Mouse (Mus musculus) MEL (cell line): ENCODE results near the gene Flg. TPM values are rescaled to one million over a fixed set of nuclear protein-coding genes. Genes with fewer than 3 reads are reported as not detected.

Source experiments
- DNase-seq: peaks from one replicate; pipeline ENCODE4 v3.0.0; 2011; ENCODE audit warnings: low read depth, low spot score
- H3K27ac ChIP-seq: 2 replicates; pipeline ENCODE4 v1.5.1; 2012; ENCODE audit warnings: low read depth, mild to moderate bottlenecking, control low read depth, low read length, moderate library complexity; ENCODE audit not compliant: control insufficient read depth
- H3K27me3 ChIP-seq, 2 experiments: fragments of 150-350 bp in 1 of 2; sonication (generic) in 1 of 2; 2 replicates each; pipeline ENCODE4 v1.6.1; 2012; ENCODE audit warnings: low read length in 2 of 2, mild to moderate bottlenecking in 2 of 2, improper control_type of control experiment in 1 of 2, moderate library complexity in 1 of 2; ENCODE audit not compliant: insufficient read depth in 2 of 2, control insufficient read depth in 1 of 2
- H3K36me3 ChIP-seq, 2 experiments: 2 replicates each; pipeline ENCODE4 v1.6.1; 2012 to 2014; ENCODE audit warnings: low read length in 2 of 2, improper control_type of control experiment in 1 of 2, inconsistent platforms in 1 of 2, mild to moderate bottlenecking in 1 of 2; ENCODE audit not compliant: insufficient read depth in 2 of 2, control insufficient read depth in 1 of 2
- H3K4me1 ChIP-seq, 2 experiments: fragments of 150-350 bp in 1 of 2; sonication (generic) in 1 of 2; 2 replicates each; pipeline ENCODE4 v1.6.1; 2012; ENCODE audit warnings: low read length in 2 of 2, improper control_type of control experiment in 1 of 2, mild to moderate bottlenecking in 1 of 2; ENCODE audit not compliant: insufficient read depth in 2 of 2, control insufficient read depth in 1 of 2
- H3K4me3 ChIP-seq, 2 experiments: fragments of 150-350 bp in 1 of 2; sonication (generic) in 1 of 2; 2 replicates each; pipeline ENCODE4 v1.5.1; 2012; ENCODE audit warnings: low read depth in 2 of 2, low read length in 2 of 2, mild to moderate bottlenecking in 2 of 2, moderate library complexity in 2 of 2, control low read depth in 1 of 2, improper control_type of control experiment in 1 of 2; ENCODE audit not compliant: control insufficient read depth in 1 of 2, insufficient read depth in 1 of 2
- H3K79me2 ChIP-seq: 2 replicates; pipeline ENCODE4 v1.6.1; 2012; ENCODE audit warnings: mild to moderate bottlenecking, low read length, moderate library complexity; ENCODE audit not compliant: control insufficient read depth, poor library complexity, insufficient read depth
- H3K9ac ChIP-seq: 2 replicates; pipeline ENCODE4 v1.6.1; 2012; ENCODE audit warnings: low read depth, mild to moderate bottlenecking, control low read depth, low read length, moderate library complexity; ENCODE audit not compliant: control insufficient read depth, poor library complexity, severe bottlenecking
- H3K9me3 ChIP-seq: fragments of 150-350 bp; sonication (generic); replicated peaks from 2 replicates; pipeline ENCODE4 v1.6.1; 2012; ENCODE audit warnings: mild to moderate bottlenecking, low read length, improper control_type of control experiment, moderate library complexity; ENCODE audit not compliant: insufficient read depth
- CTCF ChIP-seq, 3 experiments: IDR thresholded peaks in 2 of 3; conservative IDR thresholded peaks in 1 of 3; 2 replicates each; pipeline ENCODE4 v1.5.1; 2011 to 2012; ENCODE audit warnings: low read length in 3 of 3, low read depth in 2 of 3, mild to moderate bottlenecking in 2 of 3, improper control_type of control experiment in 1 of 3, inconsistent platforms in 1 of 3, mixed read lengths in 1 of 3, moderate library complexity in 1 of 3; ENCODE audit not compliant: control insufficient read depth in 1 of 3, insufficient read depth in 1 of 3, poor library complexity in 1 of 3, severe bottlenecking in 1 of 3
- ELF1 ChIP-seq: IDR thresholded peaks from 2 replicates; pipeline ENCODE4 v1.6.1; 2014; ENCODE audit warnings: low read depth, mild to moderate bottlenecking, inconsistent platforms, low read length, improper control_type of control experiment, moderate library complexity
- GATA1 ChIP-seq: IDR thresholded peaks from 2 replicates; pipeline ENCODE4 v1.6.1; 2011; ENCODE audit warnings: low read depth, low read length, improper control_type of control experiment
- MYC ChIP-seq: IDR thresholded peaks from 2 replicates; pipeline ENCODE4 v1.6.1; 2011; ENCODE audit warnings: low read depth, mild to moderate bottlenecking, low read length, improper control_type of control experiment, moderate library complexity
- SIN3A ChIP-seq: IDR thresholded peaks from 2 replicates; pipeline ENCODE4 v1.6.1; 2012; ENCODE audit warnings: low read length, improper control_type of control experiment, inconsistent platforms
- SMC3 ChIP-seq: IDR thresholded peaks from 2 replicates; pipeline ENCODE4 v1.6.1; 2011; ENCODE audit warnings: low read depth, low read length, improper control_type of control experiment
- UBTF ChIP-seq: IDR thresholded peaks from 2 replicates; pipeline ENCODE4 v1.6.1; 2012; ENCODE audit warnings: low read depth, mild to moderate bottlenecking, inconsistent platforms, low read length, improper control_type of control experiment, moderate library complexity, borderline replicate concordance; ENCODE audit not compliant: insufficient read depth
- ZC3H11A ChIP-seq: IDR thresholded peaks from 2 replicates; pipeline ENCODE4 v1.6.1; 2012; ENCODE audit warnings: low read depth, mild to moderate bottlenecking, inconsistent platforms, low read length, improper control_type of control experiment
- ZKSCAN1 ChIP-seq: IDR thresholded peaks from 2 replicates; pipeline ENCODE4 v1.6.1; 2012; ENCODE audit warnings: low read depth, mild to moderate bottlenecking, inconsistent platforms, low read length, improper control_type of control experiment, moderate library complexity
- ZMIZ1 ChIP-seq: IDR thresholded peaks from 2 replicates; pipeline ENCODE4 v1.6.1; 2012; ENCODE audit warnings: low read depth, mild to moderate bottlenecking, inconsistent platforms, low read length, improper control_type of control experiment, moderate library complexity
- polyA plus RNA-seq, 2 experiments: library from polyadenylated mRNA; stranded (reverse) in 1 of 2; unstranded in 1 of 2; fragments of >175 nt in 1 of 2; fragments of >200 nt in 1 of 2; gene quantifications; 2 replicates each; pipeline versions ENCODE4 v1.2.1 to v1.2.4; 2012; ENCODE audit warnings: low replicate concordance in 2 of 2, low read depth in 1 of 2; ENCODE audit not compliant: insufficient read length in 2 of 2, insufficient read depth in 1 of 2, missing spikeins in 1 of 2
- total RNA-seq: library from RNA; depleted of rRNA; stranded (reverse); fragments of 300-350 nt; gene quantifications from 2 replicates; pipeline ENCODE4 v1.2.3, GENCODE M21; 2012; rRNA removed

The Flg gene
- total and polyA plus RNA-seq, 3 experiments, result not detected

GRCm38 (mm10) chr3:93340021-93340420, 66.7 kb downstream of the Flg start:
- TF ChIP-seq ZKSCAN1 (no peak), ZC3H11A (no peak), MYC (no peak), ELF1 (no peak), CTCF (IDR thresholded peaks at IDR 0.05 in 2 of 3, conservative IDR thresholded peaks at IDR 0.05 in 1 of 3; ENCODE audit: control insufficient read depth in 1 of 3, insufficient read depth in 1 of 3, low read depth in 2 of 3, low read length in 3 of 3, poor library complexity in 1 of 3, severe bottlenecking in 1 of 3) (no peak), UBTF (no peak), GATA1 (no peak), ZMIZ1 (no peak), SIN3A (no peak), SMC3 (no peak)
- Histone ChIP-seq H3K79me2 (no peaks in the 10 kb centered on the region), H3K36me3 (no peaks in the 10 kb centered on the region), H3K4me1 (no peaks in the 10 kb centered on the region), H3K9me3 (no peaks in the 10 kb centered on the region), H3K27me3 (no peaks in the 10 kb centered on the region), H3K4me3 (no peak overlapping the region), H3K27ac (no peak overlapping the region), H3K9ac (no peak overlapping the region)
- DNase-seq, result no peak

Other genes starting within 250 kb of the Flg start
- gene Gm4858, start 204.7 kb upstream of the Flg start, total RNA-seq, result not detected in 2 replicates
- not detected for gene Gm4858, start 204.7 kb upstream of the Flg start, polyA plus RNA-seq
- gene Crnn, start 128.7 kb upstream of the Flg start, total RNA-seq, result not detected in 2 replicates
- gene Crnn, start 128.7 kb upstream of the Flg start, polyA plus RNA-seq, result not detected
- gene Flg2, start 76.2 kb upstream of the Flg start, total RNA-seq, result not detected in 2 replicates
- not detected for gene Flg2, start 76.2 kb upstream of the Flg start, polyA plus RNA-seq
- gene Hrnr, start 46.2 kb downstream of the Flg start, total RNA-seq, result not detected in 2 replicates
- not detected for gene Hrnr, start 46.2 kb downstream of the Flg start, polyA plus RNA-seq
- not detected in 2 replicates for gene Rptn, start 120.2 kb downstream of the Flg start, total RNA-seq
- gene Rptn, start 120.2 kb downstream of the Flg start, polyA plus RNA-seq, result not detected
- gene Tchh, start 168.8 kb downstream of the Flg start, total RNA-seq, result not detected in 2 replicates
- not detected for gene Tchh, start 168.8 kb downstream of the Flg start, polyA plus RNA-seq
- gene Tchhl1, start 195.2 kb downstream of the Flg start, total RNA-seq, result not detected in 2 replicates
- not detected for gene Tchhl1, start 195.2 kb downstream of the Flg start, polyA plus RNA-seq
- not detected in 2 replicates for gene S100a11, start 247.0 kb downstream of the Flg start, total RNA-seq
- under 1 TPM in 1 of 2 experiments, not detected in 1; 0.32 TPM for gene S100a11, start 247.0 kb downstream of the Flg start, polyA plus RNA-seq